Mouse (Mus musculus): Measurements from ENCODE around the gene Btd.

- no peak for TF ChIP-seq POLR2A (IDR thresholded peaks at IDR 0.05; ENCODE audit: insufficient read length, low read depth)
- no peak for TF ChIP-seq TCF12 (IDR thresholded peaks at IDR 0.05; ENCODE audit: insufficient read depth, poor library complexity, severe bottlenecking)
- TF ChIP-seq POLR2AphosphoS2 (IDR thresholded peaks at IDR 0.05; ENCODE audit: insufficient read length, low read depth), result no peak
- TF ChIP-seq MYOG (IDR thresholded peaks at IDR 0.05; ENCODE audit: control insufficient read depth in 1 of 3, insufficient read depth in 1 of 3, insufficient read length in 2 of 3, low read depth in 2 of 3), result no peak
- no peak for TF ChIP-seq MAX (IDR thresholded peaks at IDR 0.05; ENCODE audit: low read depth)
- no peak for TF ChIP-seq SRF (IDR thresholded peaks at IDR 0.05; ENCODE audit: control insufficient read depth, insufficient read length, low read depth)
- TF ChIP-seq E2F4 (IDR thresholded peaks at IDR 0.05; ENCODE audit: insufficient read depth), result no peak
- TF ChIP-seq MYOD1 (IDR thresholded peaks at IDR 0.05; ENCODE audit: control insufficient read depth in 1 of 3, insufficient read length in 2 of 3, low read depth in 2 of 3), result no peak
Measured at GRCm38 (mm10) chr14:31697755-31698154, 56.9 kb downstream of the Btd start.

Data from myocyte (in vitro differentiated cells).